Mouse (Mus musculus) CD4-positive, CD25-positive, alpha-beta regulatory T cell, adult 4 months (primary cell): ENCODE measurements around the gene Fcmr. TPM values are rescaled to one million over a fixed set of nuclear protein-coding genes. Genes with fewer than 3 reads are reported as not detected.

Experiments used
- ATAC-seq: one replicate; pipeline ENCODE4 v1.8.0; 2017
- polyA plus RNA-seq, 2 experiments: library from polyadenylated mRNA; unstranded; fragments of 100-300 nt; shearing (Covaris generic); gene quantifications; one replicate each; pipeline ENCODE4 v1.2.1; 2017

Gene Fcmr
- 1 to 10 TPM; 2.0 to 4.4 TPM for polyA plus RNA-seq

DNA sequence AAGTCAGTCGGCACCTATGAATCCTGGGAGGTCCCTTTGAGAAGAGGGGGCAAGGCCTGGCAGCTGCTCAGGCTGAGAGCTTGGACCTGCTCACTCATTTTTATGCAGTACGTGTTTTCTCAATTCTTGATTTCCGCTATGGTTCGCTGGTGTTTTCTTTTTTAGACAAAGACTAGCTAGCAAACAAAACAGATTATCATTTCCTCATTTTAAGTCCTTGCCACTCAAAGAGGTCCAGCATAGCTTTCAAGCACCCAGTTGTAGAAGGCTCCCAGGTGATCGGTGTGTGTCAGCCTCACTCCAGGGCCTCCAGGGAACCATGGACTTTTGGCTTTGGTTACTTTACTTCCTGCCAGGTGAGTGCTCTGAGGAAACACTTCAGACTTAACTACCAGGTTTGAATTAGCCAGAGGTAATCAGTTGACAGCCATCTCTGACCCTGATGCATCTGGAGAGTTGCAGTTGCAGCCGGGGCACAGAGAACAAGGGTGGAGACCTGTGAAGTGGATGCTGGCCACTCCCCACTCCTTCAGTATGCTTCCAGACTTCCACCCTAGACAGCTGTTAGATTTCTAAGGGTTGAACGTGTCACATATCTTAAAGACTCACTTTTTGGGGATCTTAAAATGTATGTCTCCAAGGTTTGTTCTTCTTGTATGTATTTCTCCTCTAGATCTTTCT lies at the start of gene Fcmr:
Fcmr (plus strand) TSS at position 129 of the 681 bp plus-strand sequence.
- ATAC-seq: no peak

DNA sequence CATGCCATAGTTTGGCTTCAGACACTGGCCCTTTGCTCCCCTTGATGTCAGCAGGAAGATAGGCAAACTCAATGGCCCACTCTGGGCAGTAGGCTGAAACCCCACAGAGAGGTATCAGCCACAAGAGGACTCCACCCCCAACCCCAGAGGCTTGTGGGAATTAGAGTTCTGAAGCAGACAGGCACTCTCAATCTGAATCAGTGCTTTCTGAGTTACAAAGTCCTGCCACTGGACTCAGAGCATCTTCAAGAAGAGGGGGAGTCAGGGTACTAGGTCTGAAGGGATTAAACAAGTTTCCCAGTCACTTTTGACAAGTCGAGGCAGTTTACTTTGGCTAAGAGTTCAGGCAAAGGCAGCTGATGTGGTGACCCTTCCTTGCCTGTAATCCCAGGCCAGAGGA lies 45.7 kb upstream of the Fcmr start:
- ATAC-seq: no peak

DNA sequence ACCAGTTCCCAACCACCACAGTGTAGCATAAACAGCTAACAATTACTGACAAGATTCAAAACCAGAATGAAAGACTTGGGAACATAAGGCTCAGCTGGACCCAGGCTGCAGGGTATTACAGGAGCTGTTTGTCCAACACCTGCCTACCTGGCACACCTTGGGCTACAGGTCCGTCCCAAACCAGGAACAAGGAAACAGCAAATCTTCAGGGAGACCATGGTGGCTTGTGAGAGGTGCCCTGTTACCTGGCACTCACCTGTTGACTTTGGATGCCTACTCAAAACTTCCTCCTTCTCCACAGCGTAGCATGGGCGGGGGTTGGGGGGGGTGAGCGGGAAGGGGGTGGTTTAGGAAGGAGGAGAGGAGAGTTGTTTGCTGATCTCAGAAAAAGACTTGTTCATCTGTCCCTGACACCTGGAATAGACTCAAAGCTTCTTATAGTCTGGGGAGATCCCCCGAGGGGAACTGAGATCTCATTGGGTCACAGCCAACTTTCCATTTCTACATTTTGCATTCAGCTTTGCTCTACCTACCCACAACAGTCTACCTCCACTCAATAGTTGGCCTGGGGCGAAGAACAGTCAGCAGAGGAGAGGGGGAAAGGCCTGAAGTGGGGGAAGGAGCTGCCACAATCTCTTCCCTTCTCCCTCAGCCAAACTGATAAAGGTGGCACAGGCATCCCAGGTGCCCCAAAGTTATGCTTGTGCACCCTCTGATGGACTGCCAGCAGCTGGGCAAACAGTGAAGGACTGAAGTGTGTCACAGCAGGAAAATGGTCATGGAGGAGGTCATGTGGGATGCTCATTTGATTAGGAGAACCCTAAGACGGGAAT lies 44.9 kb upstream of the Fcmr start:
- peak; percentile 94 for ATAC-seq

DNA sequence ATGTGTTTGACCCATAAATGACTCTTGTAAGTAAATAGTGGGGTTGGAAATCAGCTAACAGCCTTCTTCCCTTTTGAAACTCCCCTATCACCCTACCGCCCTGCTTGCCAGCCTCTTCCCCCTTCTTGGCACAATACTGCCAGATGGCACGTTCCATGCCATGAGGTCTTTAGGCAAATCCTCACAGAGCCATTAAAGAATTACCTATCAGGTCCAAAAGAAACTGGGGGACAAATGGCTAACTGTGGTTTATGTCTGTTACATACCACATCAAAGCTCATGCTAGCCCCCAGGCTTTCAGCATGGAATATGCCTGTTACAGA lies 44.4 kb upstream of the Fcmr start:
- ATAC-seq: no peak

DNA sequence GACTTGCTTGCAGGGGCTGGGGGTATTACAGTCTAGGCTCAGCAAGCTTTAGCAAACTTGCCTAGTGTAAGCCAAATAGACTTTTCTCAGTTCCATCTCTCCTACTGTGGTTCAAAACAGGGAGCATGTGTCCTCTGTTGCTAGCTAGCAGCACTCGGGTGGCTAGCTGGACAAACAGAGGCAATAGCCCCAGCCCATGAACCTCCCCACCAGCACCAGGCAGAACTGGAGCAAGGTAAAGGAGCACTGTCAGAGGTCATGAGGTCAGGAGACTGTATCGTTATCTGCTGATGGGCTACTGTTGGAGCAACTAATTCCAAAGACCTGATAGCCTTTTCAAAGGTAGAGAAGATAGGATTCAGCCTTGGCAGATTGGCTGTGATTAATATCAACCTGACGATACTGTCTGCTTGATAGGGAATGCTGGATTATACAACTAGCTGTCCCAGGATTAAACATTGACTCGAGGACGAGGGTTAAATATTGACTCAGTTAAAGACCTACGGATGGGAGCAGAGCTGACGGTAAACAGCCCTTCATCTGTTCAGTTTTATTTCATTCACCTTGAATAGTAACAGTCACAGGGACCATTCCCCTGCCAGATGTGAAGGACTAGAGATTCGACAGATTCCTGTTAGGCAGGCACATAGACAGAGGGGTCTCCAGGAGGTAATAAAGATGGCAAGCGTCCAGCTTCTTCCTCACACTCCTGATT lies 43.4 kb upstream of the Fcmr start:
- no peak for ATAC-seq

DNA sequence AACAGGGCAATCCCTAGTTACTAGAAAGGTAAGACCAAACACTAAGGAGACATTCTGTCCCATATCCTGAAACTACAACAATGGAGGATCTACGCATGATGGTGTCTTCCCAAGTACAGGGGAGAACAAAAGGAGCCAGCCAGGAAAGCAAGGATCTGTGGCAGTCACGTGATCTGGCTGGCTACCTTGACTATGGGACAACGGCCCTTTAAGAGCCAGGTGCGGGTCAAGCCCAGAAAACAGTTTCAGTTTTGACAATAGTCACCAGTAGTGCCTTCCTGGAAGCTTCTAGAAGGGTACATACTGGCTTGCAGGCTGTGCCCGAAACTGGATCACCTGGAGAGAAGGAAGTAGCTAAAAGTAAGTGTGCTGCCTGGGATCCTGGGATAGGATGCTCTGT lies 39.0 kb upstream of the Fcmr start, which contains the start of gene Pigr:
Pigr (plus strand) TSS at position 237 of the 400 bp plus-strand sequence.
- no peak for ATAC-seq

DNA sequence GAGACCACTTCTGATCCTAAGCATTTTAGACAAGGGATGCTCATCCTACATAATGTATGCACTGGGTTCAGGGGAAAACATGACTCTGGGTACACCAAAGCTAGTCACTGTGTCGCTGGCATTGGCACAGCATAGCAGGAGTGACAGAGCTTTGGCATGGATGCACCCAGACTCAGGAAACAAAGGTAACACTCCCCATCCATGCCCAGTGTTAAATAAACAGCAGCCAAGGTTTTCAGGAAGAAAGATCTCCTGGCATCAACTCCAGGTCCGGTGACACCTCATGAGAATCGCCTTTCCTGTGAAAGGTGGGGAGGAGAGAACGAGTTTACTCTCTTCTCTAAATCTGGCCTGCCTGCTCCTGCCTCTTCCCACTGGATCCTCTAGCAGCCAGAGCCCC lies 36.8 kb upstream of the Fcmr start:
- no peak for ATAC-seq

DNA sequence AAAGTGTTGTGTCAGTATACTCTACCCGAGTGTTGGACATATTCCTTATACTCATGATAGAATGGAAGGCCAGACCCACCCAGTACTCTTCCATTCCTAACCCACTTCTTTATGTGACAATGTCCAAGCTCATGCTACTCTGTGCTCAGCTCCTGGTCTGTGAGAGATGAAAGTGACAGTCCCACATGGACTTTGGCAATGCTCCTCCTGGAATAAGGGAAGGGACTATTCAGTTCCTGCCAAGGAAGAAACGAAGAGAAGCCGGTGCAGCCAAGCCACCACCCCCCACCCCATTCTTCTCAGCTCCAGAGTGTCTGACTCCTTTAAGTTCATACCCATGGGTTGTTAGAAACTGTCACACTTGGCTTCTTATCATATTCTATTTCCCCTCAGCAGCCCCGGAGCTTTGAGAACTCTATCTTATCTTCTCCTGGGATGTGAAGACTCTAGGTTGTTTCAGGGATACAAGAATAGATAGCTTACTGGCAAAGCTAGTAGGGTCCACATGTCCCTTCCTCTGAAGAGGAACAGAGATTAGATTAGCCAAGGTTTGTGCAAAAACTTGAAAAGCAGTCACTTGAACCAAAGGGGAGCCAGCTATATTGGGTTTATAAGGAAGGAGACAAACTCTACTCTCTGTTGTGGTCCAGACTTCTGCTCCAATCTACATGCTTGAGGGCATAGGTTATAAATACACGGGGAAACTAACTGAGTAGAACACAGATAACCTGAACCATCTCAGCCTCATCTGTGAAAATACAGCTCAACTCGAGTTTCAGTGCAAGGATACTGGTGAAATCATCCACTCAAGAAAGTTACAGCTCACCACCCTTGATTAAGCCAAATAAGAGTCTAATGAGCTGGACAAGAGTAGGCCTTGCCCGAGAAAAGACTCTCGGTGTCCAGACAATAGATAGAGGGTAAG lies 35.3 kb upstream of the Fcmr start:
- ATAC-seq: no peak

DNA sequence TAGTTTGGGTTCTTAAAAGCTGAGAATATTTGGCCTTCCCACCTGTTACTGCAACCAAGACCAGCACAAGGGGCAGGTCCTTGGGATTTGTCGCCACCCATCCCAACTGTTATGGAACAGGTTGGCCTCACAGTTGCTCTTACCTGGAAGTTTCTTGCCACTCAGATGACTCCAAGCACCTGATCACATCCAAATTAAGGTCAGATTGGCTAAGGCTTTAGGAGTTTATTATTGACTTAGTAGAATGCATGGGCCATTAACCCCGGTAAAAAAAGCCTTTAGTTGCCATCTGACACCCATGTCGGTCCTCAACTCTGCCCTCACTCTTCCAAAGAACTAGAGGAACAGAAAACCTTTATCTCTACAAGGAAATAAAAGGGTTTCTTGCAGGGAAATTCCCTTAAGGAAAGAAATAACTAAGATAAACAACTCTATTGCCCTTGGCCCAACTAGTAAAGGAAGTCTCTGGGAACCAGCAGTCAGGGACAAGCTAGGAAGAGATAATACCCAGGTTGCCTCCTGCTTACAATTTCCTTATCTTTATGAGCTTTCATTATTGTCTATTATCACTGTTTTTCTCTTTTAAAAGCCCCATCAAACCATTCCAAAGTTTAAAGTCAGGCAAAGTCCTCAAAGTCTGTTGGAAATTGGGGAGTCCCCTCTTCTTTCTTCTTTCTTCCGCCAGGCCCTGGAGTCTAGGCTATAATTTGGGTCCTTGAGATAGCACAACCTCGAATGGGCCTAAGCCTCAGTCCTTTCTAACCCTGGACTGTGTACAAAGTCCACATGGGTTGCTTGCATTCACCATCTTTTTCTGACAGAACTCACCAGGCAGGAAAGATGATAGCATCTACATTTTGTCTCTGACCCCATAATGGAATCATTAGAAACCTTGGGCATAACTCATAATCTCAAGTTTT lies 33.0 kb upstream of the Fcmr start:
- no peak for ATAC-seq

DNA sequence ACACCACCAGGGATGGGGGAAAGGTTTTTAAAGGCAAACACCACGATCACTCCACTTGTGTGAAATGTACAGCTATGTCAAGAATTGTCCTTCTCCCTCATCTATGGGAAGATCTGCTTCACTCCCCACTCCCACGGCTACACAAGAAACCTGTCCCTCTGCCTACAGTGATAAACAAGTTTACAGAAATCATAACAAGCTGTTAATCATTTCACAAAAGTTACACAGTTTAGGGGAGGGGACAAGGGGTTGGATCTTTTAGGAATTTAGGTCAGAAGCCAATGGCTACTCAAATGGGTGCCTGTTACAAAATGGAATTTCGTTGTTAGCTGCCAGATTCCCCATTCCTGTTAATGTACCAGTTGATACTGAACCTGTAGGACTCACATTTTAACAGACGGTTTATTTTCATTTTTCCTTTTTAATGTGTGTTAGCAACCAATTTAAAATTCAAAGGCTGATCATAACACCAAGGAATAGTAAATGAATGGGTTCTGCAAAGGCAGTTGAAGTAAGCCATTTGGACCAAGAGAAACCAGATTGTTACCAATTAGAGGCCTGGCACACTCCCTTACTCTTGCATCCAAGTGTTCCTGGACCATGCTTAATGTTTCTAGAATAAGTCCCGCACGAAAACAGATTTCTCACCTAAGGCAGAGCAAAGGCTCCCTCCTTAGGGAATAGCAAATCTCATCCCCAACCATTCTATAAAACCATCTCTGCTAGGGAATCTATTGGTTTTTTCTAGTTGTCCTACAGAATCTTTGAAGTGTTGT lies 30.1 kb upstream of the Fcmr start:
- no peak for ATAC-seq

DNA sequence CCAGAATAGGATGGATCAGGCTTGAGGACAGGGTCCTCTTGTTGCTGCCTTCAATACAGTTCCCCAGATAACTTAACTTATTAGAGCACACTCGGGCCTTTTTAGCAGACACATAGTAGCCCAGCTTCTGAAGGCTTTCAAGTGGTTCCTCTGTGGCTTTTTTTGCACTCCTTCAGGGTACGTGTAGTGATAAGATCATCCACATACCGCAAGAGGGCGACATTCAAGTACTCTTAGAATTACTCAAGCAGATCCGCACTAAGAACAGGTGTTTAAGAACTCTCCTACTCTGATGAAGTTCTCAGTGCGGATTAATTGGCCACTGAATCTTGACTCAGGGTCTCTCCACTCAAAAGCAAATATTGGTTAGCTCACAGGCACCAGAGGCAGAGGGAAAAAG lies 27.2 kb upstream of the Fcmr start:
- ATAC-seq: peak; percentile 91

DNA sequence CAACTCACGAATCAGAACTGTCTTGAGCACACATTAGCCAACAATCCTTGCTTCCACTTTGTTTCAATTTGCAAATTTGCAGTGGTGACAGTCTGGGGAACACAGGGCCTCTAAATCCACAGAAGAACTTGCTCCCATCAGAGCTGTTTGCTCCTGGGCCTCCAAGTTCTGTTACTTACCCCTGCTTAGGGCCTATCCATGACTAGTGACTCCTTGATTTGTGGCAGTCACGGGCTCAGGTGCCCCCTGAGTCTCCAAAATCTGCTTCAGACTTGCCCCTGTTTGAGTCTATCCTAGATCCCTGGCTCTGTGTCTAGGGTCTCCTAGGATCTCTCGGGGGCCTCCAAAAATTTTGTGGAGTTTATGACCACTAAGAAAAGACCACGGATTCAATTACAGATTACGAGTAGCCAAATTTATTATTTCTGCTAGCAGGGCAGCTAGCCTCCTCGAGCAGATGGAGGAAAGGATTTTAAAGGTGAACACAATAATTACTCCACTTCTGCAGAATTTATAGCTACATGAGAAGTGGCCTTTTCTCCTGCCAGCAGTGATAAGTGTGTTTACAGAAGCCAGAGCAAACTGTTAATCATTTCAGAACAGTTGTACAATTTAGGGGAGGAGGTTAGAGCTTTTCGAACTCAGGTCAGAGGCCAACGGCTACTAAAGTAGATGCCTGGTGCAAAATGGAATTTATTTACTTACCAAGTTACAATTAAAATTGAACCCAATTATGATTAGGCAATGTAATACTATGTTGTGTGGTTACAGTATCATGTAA lies 24.7 kb upstream of the Fcmr start:
- no peak for ATAC-seq

DNA sequence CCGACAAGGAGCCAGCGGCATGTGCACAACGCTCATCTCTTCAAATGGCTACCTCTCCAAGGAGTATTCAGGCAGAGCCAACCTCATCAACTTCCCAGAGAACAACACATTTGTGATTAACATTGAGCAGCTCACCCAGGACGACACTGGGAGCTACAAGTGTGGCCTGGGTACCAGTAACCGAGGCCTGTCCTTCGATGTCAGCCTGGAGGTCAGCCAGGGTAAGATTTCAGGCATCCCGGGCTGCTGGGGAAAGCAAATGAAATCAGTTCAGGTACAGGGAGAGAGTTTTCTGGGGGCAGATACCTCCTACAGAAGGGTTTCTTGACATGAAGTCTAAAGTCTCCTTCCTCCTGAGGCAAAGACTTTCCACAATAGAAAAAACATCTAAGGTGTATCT lies 23.8 kb upstream of the Fcmr start:
- ATAC-seq: no peak

DNA sequence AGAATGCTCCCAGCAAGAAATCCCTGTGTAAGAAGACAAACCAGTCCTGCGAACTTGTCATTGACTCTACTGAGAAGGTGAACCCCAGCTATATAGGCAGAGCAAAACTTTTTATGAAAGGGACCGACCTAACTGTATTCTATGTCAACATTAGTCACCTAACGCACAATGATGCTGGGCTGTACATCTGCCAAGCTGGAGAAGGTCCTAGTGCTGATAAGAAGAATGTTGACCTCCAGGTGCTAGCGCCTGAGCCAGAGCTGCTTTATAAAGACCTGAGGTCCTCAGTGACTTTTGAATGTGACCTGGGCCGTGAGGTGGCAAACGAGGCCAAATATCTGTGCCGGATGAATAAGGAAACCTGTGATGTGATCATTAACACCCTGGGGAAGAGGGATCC lies 21.0 kb upstream of the Fcmr start:
- ATAC-seq: no peak

DNA sequence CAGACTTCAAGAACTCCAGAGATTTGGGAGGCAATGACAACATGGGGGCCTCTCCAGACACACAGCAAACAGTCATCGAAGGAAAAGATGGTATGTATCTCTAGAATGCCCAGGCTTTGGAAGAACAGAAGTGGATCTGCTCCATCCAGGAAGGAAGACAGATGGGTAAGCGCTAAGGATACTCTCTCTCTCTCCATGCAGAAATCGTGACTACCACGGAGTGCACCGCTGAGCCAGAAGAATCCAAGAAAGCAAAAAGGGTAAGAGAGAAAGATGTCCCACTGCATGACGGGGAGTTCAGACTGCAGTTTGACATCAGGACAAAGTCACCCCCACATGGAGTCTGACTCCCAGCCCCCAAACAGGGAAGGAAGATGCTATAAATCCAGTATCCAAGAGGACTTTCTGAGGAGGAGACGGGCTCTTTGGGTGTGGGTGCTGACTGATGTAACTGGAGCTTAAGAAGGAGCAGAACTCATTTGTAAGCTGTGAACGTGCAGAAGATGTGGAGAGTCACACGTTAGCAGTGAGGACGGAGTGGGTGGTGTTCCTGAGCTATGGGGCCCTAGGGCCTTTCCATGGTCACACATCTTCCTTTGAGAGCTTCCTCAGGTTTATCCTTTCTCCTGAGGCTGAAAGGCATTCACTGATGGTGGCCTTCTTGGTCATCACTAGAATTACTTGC lies 15.8 kb upstream of the Fcmr start:
- peak; percentile 32 for ATAC-seq

DNA sequence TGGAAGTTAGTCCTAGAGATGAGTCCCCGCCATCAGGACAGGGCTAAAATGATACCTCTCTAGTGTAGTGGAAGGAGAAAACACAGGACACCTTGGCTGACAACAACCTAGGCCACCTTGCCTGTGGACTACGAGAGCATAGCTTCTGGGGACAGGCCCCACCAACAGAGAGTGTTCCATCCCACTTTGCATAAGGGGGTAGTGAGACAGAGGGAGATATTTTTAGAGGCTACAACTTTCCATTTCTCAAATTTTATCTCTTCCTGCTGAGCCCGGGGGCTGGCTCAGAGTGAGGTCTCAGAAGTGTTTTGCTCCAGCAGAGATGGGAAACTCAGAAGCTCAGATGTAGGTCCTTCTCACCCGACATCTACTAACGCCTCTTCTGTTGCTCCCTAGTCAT lies 15.1 kb upstream of the Fcmr start:
- ATAC-seq: peak; percentile 86

DNA sequence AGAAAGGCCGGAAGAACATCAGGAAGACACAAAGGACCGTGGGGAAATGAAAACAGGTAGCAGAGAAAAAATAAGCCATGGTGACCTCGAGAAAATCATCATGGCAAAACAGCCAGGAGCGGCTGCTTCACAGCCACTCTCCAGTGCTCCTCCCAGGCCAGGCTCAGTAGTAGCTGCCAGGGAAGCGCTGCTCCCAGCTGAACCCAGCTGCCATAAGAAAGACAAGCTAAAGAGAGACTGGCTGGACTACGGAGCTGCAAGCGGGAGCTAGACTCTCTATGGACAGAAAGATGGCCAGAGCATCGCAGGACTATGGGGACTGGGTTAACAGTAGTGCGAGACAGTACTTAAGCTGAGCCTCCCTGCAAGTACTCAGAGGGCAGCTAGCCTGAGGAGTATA lies 10.7 kb upstream of the Fcmr start:
- ATAC-seq: no peak

DNA sequence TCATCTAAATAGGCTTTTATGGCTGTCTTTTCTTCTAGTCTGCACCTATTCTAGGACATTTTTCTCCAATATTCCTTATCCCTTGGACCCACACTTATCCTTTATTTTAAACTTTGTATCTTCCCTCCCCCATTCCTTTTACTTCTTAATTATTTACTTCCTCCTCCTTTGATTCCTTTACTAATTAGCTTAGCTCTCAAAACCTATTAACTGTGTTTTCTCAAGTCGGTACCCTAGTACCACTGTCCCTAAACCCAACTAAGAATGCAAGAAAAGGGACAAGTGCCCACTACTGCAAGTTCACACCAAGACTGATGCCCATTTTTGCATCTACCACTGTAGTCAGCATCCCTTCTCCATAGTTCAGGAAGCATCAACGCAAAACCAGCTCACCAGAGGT lies 9.7 kb upstream of the Fcmr start:
- no peak for ATAC-seq

DNA sequence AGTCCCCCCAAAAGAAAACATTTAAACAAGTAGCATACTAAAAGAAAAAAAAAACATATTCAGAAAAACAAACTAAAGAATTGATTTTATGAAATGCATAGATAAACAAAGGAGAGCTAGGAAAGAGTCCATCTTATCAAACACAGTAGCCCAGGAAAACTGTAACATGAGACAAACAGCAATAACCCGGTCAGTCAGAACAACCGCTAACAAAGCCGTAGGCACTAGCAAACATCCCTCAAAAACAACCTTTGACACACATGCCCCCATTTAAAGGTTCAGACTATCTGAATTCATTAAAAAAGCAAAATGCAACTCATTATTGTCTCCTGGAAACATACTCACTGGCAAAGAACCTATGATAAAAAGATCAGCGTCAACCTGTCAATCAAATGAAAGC lies 8.0 kb upstream of the Fcmr start:
- ATAC-seq: no peak
